Mouse (Mus musculus) C2C12 (cell line): ENCODE measurements around the gene Ets1.

Experiments used
- CEBPB ChIP-seq: IDR thresholded peaks from one replicate; pipeline ENCODE4 v1.6.1; 2011; ENCODE audit warnings: low read depth, mild to moderate bottlenecking, control low read depth, moderate library complexity
- CTCF ChIP-seq: IDR thresholded peaks from one replicate; pipeline ENCODE4 v1.5.1; 2011; ENCODE audit not compliant: control insufficient read depth, insufficient read depth, insufficient read length
- MAX ChIP-seq: IDR thresholded peaks from one replicate; pipeline ENCODE4 v1.6.1; 2011; ENCODE audit warnings: mild to moderate bottlenecking, control low read depth
- USF1 ChIP-seq: IDR thresholded peaks from one replicate; pipeline ENCODE4 v1.6.1; 2011; ENCODE audit warnings: low read depth, mild to moderate bottlenecking, control low read depth, moderate library complexity

GRCm38 (mm10) chr9:32608831-32609610 lies 27.0 kb upstream of the Ets1 start:
- TF ChIP-seq CTCF (no peak), USF1 (no peak), CEBPB (no peak), MAX (no peak)
